Mouse (Mus musculus): ENCODE results near the gene Trappc3l. TPM values are rescaled to one million over a fixed set of nuclear protein-coding genes. Genes with fewer than 3 reads are reported as not detected.
A peak's percentile ranks its signal among the peaks of the same experiment; 100 is the strongest.

Trappc3l gene
- polyA plus RNA-seq, 1 experiment from 2014 or later: not detected

- peak; percentile 83 for DNase-seq (ENCODE audit: low spot score)
- Histone ChIP-seq H3K4me3 (ENCODE audit: low read depth, low read length) (0 out of 2 replicates have a peak overlapping the region, but pooled peaks have one; percentile 10), H3K4me2 (ENCODE audit: low read depth, severe bottlenecking) (peak overlapping the region; percentile 37), H3K9ac (ENCODE audit: low read length) (no peak overlapping the region; the same call in 1 of the 2 replicates), H3K9me3 (ENCODE audit: control insufficient read depth, low read length) (no peaks in the 10 kb centered on the region), H3K4me1 (ENCODE audit: control insufficient read depth, insufficient read depth, low read length) (no peaks in the 10 kb centered on the region), H3K36me3 (ENCODE audit: control insufficient read depth, insufficient read depth, low read length) (no peaks in the 10 kb centered on the region), H3K27ac (replicated peaks; ENCODE audit: low read depth, low read length) (no peak overlapping the region), H3K27me3 (ENCODE audit: control insufficient read depth, insufficient read depth, low read length) (no peaks in the 10 kb centered on the region)
- peak; percentile 76 for ATAC-seq (ENCODE audit: insufficient number of reproducible peaks, low FRiP score, low TSS enrichment, low read depth)
- 18% methylated on average over 22 of the region's 22 CpGs for WGBS
These were observed 3.6 kb upstream of the Trappc3l start for GRCm38 (mm10) chr10:34033630-34034305.

GRCm38 (mm10) chr10:34036587-34036986, 810 bp upstream of the Trappc3l start:
- ATAC-seq (ENCODE audit: insufficient number of reproducible peaks, low FRiP score, low TSS enrichment, low read depth): peak; percentile 67; the same call in 1 of the 2 replicates
- no peak for DNase-seq (ENCODE audit: low spot score)

GRCm38 (mm10) chr10:34044210-34044609, 6.8 kb downstream of the Trappc3l start, which contains the start of gene Calhm4:
Gene Calhm4 (minus strand): TSS chr10:34044310.
- Histone ChIP-seq H3K4me3 (ENCODE audit: low read depth, low read length) (no peak within 1 kb of the TSS), H3K27me3 (ENCODE audit: control insufficient read depth, insufficient read depth, low read length) (no peaks in the 10 kb centered on the region), H3K36me3 (ENCODE audit: control insufficient read depth, insufficient read depth, low read length) (no peaks in the 10 kb centered on the region), H3K4me1 (ENCODE audit: control insufficient read depth, insufficient read depth, low read length) (no peaks in the 10 kb centered on the region), H3K9me3 (ENCODE audit: control insufficient read depth, low read length) (no peaks in the 10 kb centered on the region), H3K4me2 (ENCODE audit: low read depth, severe bottlenecking) (no peak within 1 kb of the TSS), H3K27ac (replicated peaks; ENCODE audit: low read depth, low read length) (no peak within 1 kb of the TSS), H3K9ac (ENCODE audit: low read length) (no peak within 1 kb of the TSS)
- DNase-seq (ENCODE audit: low spot score): no peak
- ATAC-seq (ENCODE audit: insufficient number of reproducible peaks, low FRiP score, low TSS enrichment, low read depth): no peak
- 89% methylated on average over 5 of the region's 5 CpGs for WGBS

More at GRCm38 (mm10) chr10:34036587-34036986, 810 bp upstream of the Trappc3l start:
- no peak overlapping the region for H3K4me2 ChIP-seq (ENCODE audit: low read depth, severe bottlenecking)
- H3K4me3 ChIP-seq (ENCODE audit: low read depth, low read length): no peak overlapping the region
- H3K36me3 ChIP-seq (ENCODE audit: control insufficient read depth, insufficient read depth, low read length): no peaks in the 10 kb centered on the region
- no peaks in the 10 kb centered on the region for H3K9me3 ChIP-seq (ENCODE audit: control insufficient read depth, low read length)
- H3K27me3 ChIP-seq (ENCODE audit: control insufficient read depth, insufficient read depth, low read length): no peaks in the 10 kb centered on the region
- H3K9ac ChIP-seq (ENCODE audit: low read length): no peak overlapping the region
- 15% methylated on average over 5 of the region's 5 CpGs for WGBS
- no peaks in the 10 kb centered on the region for H3K4me1 ChIP-seq (ENCODE audit: control insufficient read depth, insufficient read depth, low read length)
- no peak overlapping the region for H3K27ac ChIP-seq (replicated peaks; ENCODE audit: low read depth, low read length)

- Histone ChIP-seq H3K4me2 (ENCODE audit: low read depth, severe bottlenecking) (no peak overlapping the region), H3K4me1 (ENCODE audit: control insufficient read depth, insufficient read depth, low read length) (no peaks in the 10 kb centered on the region), H3K4me3 (ENCODE audit: low read depth, low read length) (no peak overlapping the region), H3K27me3 (ENCODE audit: control insufficient read depth, insufficient read depth, low read length) (no peaks in the 10 kb centered on the region), H3K36me3 (ENCODE audit: control insufficient read depth, insufficient read depth, low read length) (no peaks in the 10 kb centered on the region), H3K9me3 (ENCODE audit: control insufficient read depth, low read length) (no peaks in the 10 kb centered on the region), H3K27ac (replicated peaks; ENCODE audit: low read depth, low read length) (no peak overlapping the region), H3K9ac (ENCODE audit: low read length) (no peak overlapping the region)
- no peak for ATAC-seq (ENCODE audit: insufficient number of reproducible peaks, low FRiP score, low TSS enrichment, low read depth)
- WGBS: 80% methylated on average over 2 of the region's 2 CpGs
- DNase-seq (ENCODE audit: low spot score): no peak
These were observed 16.6 kb downstream of the Trappc3l start for GRCm38 (mm10) chr10:34053987-34054386.

GRCm38 (mm10) chr10:34066591-34066990, 29.2 kb downstream of the Trappc3l start:
- no peak for DNase-seq (ENCODE audit: low spot score)
- H3K4me3 ChIP-seq (ENCODE audit: low read depth, low read length): no peak overlapping the region
- no peaks in the 10 kb centered on the region for H3K4me1 ChIP-seq (ENCODE audit: control insufficient read depth, insufficient read depth, low read length)
- H3K27me3 ChIP-seq (ENCODE audit: control insufficient read depth, insufficient read depth, low read length): no peaks in the 10 kb centered on the region
- H3K36me3 ChIP-seq (ENCODE audit: control insufficient read depth, insufficient read depth, low read length): no peaks in the 10 kb centered on the region
- H3K9me3 ChIP-seq (ENCODE audit: control insufficient read depth, low read length): no peaks in the 10 kb centered on the region
- no peak overlapping the region for H3K27ac ChIP-seq (replicated peaks; ENCODE audit: low read depth, low read length)
- ATAC-seq (ENCODE audit: insufficient number of reproducible peaks, low FRiP score, low TSS enrichment, low read depth): no peak
- H3K4me2 ChIP-seq (ENCODE audit: low read depth, severe bottlenecking): no peak overlapping the region
- H3K9ac ChIP-seq (ENCODE audit: low read length): no peak overlapping the region
- 55% methylated on average over 3 of the region's 3 CpGs for WGBS

- Histone ChIP-seq H3K9ac (ENCODE audit: low read length) (no peak overlapping the region), H3K4me1 (ENCODE audit: control insufficient read depth, insufficient read depth, low read length) (no peaks in the 10 kb centered on the region), H3K36me3 (ENCODE audit: control insufficient read depth, insufficient read depth, low read length) (no peaks in the 10 kb centered on the region), H3K9me3 (ENCODE audit: control insufficient read depth, low read length) (no peaks in the 10 kb centered on the region), H3K27ac (replicated peaks; ENCODE audit: low read depth, low read length) (no peak overlapping the region), H3K27me3 (ENCODE audit: control insufficient read depth, insufficient read depth, low read length) (no peaks in the 10 kb centered on the region), H3K4me3 (ENCODE audit: low read depth, low read length) (no peak overlapping the region), H3K4me2 (ENCODE audit: low read depth, severe bottlenecking) (no peak overlapping the region)
- no peak for ATAC-seq (ENCODE audit: insufficient number of reproducible peaks, low FRiP score, low TSS enrichment, low read depth)
- 77% methylated on average over 1 of the region's 1 CpGs for WGBS
- DNase-seq (ENCODE audit: low spot score): no peak
These were observed 32.2 kb downstream of the Trappc3l start for GRCm38 (mm10) chr10:34069606-34070005.

- no peak overlapping the region for H3K4me3 ChIP-seq (ENCODE audit: low read depth, low read length)
- no peak overlapping the region for H3K27ac ChIP-seq (replicated peaks; ENCODE audit: low read depth, low read length)
- H3K9me3 ChIP-seq (ENCODE audit: control insufficient read depth, low read length): no peaks in the 10 kb centered on the region
- ATAC-seq (ENCODE audit: insufficient number of reproducible peaks, low FRiP score, low TSS enrichment, low read depth) (no peak), DNase-seq (ENCODE audit: low spot score) (no peak)
- H3K4me2 ChIP-seq (ENCODE audit: low read depth, severe bottlenecking): no peak overlapping the region
- H3K36me3 ChIP-seq (ENCODE audit: control insufficient read depth, insufficient read depth, low read length): no peaks in the 10 kb centered on the region
- no peaks in the 10 kb centered on the region for H3K27me3 ChIP-seq (ENCODE audit: control insufficient read depth, insufficient read depth, low read length)
- H3K9ac ChIP-seq (ENCODE audit: low read length): no peak overlapping the region
- 30% methylated on average over 5 of the region's 5 CpGs for WGBS
- H3K4me1 ChIP-seq (ENCODE audit: control insufficient read depth, insufficient read depth, low read length): no peaks in the 10 kb centered on the region
These were observed 33.6 kb downstream of the Trappc3l start for GRCm38 (mm10) chr10:34070999-34071492.

GRCm38 (mm10) chr10:34071650-34072049, 34.3 kb downstream of the Trappc3l start:
- no peak overlapping the region for H3K4me3 ChIP-seq (ENCODE audit: low read depth, low read length)
- 70% methylated on average over 2 of the region's 2 CpGs for WGBS
- no peak overlapping the region for H3K9ac ChIP-seq (ENCODE audit: low read length)
- no peaks in the 10 kb centered on the region for H3K9me3 ChIP-seq (ENCODE audit: control insufficient read depth, low read length)
- DNase-seq (ENCODE audit: low spot score) (no peak), ATAC-seq (ENCODE audit: insufficient number of reproducible peaks, low FRiP score, low TSS enrichment, low read depth) (no peak)
- H3K27me3 ChIP-seq (ENCODE audit: control insufficient read depth, insufficient read depth, low read length): no peaks in the 10 kb centered on the region
- no peak overlapping the region for H3K27ac ChIP-seq (replicated peaks; ENCODE audit: low read depth, low read length)
- no peaks in the 10 kb centered on the region for H3K36me3 ChIP-seq (ENCODE audit: control insufficient read depth, insufficient read depth, low read length)
- no peaks in the 10 kb centered on the region for H3K4me1 ChIP-seq (ENCODE audit: control insufficient read depth, insufficient read depth, low read length)
- no peak overlapping the region for H3K4me2 ChIP-seq (ENCODE audit: low read depth, severe bottlenecking)

Measured in limb, embryonic 11.5 days (tissue).